Mouse (Mus musculus) ovary, postnatal 36 days (tissue): ENCODE measurements around the gene Usp39.
A peak's percentile ranks its signal among the peaks of the same experiment; 100 is the strongest.

Experiments
- DNase-seq: peaks from one replicate; pipeline ENCODE4 v3.0.0; 2022; ENCODE audit warnings: low spot score, mixed read lengths

Gene Usp39

DNA sequence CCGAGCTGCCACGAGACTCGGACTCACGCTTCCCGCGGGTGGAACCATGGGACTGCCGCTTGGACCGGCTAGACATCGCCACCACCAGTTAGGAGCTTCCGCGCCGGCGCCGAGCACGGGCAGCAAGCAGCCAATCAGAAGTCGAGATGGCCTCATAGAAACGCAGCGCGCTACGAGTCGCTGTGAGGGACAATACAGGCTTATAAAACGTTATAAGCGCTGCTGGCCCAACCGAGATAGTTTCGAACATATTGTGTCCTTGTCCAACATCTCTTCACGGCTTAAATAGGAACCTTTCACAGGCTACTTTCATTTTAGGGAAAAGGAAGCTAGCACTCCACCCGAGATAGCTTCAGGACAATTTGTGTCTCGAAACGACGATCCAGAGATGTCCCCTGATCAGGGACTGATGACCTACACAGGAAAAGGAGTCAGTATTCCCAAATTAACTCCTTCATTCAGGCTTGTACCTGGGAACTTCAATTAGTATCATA lies at the start of gene Usp39:
Gene Usp39, minus strand, starts transcription at position 111 of the 494 bp plus-strand sequence.
- peak; percentile 88 for DNase-seq

GRCm38 (mm10) chr6:72392341-72392740 lies 47.4 kb upstream of the Usp39 start:
- no peak for DNase-seq

DNA sequence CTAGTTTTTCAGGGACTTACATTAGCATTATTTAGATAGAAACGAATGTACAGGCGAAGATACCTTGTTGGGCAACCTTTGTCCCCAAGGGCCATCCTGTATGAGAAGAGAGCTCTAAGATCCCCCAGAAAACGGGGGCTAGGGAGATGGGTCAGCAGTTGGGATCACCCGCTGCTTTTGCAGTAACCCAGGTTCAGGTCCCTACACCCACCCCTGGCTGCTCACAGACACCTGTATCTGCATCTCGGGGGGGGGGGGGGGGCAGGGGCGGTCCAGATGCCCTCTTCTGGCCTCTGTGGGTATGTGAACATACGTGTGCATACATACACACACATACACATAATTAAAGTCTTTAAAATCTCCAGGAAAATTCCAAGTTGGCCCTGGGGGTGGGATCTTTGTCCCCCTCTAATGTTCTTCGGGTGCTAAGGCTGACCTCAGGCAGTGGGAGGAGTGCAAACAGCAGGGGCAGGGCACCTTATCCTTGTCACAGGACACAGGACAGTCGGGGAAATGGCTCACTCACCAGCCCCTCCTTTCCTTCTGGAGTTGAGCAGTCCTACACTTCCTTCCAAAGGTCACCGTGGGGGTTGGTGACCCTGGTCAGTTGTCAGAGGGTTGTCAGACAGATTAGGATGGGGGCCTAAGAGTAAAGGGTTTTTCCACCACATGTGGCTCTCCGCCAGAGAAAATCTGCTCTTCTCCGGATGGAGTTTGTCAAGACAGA lies 46.0 kb upstream of the Usp39 start:
- DNase-seq = peak; percentile 43

DNA sequence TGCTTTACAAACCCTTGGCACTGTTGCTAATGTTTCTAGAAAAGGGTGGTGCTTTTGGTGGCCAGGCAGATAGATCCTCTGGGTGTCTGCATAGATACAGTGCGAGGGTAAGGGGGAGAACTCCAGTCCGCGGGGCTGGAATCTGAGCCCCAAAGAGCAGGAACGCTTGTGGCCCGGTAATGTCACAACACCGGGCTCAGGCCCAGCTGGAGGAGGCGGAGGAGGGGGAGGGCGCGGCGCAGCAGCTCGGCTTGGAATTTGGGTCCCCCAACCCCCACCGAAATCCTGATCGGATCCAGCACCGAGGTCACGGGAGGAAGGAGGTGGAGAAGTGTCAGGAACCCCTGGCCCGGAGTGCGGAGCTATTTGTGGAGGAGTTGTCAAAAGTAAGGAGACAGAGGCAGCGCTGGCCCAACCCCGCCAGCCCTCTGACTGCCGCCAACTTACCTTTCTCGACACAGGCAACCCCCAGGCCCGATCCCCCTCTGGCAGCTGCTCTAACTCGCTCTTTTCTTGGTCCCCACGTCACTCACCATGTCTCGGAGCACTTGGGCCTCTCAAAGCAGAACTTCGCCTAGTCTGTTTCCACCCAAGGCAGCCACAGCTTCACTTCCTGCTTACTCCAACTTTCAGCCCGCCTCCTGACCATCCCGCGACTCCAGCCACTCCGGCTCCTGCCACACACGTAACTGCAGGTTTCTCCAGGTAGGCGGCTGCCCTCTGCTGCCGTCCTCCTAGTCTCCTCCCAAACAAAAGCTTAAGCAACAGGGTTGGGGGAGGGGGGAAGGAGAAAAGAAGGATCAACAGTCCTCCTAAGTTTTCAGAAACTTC lies 45.2 kb upstream of the Usp39 start, which contains the start of gene Vamp8:
Gene Vamp8, minus strand, starts transcription at position 763 of the 831 bp plus-strand sequence.
- DNase-seq = peak; percentile 82

DNA sequence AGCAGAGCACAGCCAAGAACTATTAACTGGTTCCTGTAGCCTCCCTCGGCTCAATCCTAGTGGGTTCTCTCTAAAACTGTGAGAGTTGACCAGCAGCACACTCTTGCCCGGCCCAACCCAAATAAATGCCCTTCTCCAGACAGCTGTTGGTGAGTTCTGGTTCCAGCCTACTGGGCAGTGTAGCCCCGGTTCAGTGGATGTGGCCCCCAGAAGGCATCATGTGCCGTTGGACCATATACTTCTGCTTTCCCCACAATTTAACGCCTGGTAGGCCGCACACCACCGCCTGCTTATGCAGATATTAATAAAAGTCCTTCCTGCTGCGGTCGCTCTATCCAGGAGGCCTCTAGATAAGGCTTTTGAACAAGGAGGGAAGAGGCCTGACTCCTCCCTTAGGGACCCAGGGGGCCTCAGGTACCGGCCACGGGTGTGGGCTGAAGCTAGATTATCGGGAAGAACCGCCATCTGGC lies 44.5 kb upstream of the Usp39 start:
- no peak for DNase-seq

DNA sequence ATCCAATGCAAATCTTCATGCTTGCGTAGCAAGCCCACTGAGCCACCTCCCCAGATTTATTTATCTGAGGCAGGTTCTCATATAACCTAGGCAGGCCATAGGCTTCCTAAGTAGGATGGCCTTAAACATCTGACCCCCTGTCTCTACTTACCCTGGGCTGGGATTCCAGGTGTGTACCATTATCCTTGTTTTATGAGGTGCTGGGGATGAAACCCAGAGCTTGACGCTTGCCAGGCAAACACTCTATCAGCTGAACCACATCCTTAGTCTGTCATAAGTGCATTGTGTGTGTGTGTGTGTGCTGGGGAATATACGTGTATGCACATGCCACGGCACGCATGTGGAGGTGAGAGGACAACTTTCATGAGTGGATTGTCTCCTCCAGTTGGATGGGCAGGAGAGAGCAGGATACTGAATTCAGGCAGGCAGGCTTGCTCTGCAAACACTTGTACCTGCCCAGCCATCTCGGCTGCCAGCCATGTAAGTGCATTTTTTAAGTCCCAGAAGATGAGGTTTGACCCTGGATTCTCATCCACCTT lies 43.9 kb upstream of the Usp39 start:
- no peak for DNase-seq

DNA sequence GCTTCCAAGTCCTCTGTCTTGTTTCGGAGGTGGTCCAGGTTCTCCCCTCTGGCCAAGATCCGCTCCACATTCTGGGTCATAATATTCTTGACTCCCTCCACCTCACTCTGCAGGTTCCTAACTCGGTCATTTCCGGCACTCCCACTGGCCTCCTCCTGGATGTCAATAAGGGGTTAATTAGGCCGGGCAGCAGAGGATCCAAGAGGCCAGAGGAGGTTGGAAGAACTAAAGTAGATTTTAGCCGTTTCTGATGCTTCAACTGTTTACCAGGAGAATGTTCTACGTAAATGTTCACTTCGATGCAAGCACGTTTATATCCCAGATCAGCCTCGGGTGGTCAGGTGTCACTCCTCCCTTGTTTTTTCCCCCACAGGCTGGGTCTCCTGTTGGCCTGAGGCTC lies 43.3 kb upstream of the Usp39 start:
- no peak for DNase-seq

DNA sequence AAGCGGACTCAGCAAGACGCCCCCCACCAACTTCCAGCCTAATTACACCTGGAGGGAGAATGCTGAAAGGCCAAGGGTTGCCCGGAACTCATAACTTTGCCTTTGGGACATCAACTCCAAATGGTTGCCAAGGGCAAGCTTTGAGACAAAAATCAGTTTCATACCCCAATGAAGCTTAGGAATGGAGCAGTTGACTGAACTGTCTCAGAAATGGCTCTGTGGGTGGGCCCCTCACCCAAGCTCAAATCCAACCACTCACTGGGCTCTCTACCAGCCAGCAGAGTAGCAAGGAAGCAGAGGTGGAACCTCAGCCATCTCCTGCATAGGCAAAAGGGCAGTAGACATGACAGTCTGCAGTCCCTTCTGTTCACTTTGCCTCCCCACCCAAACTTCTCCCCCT lies 42.8 kb upstream of the Usp39 start:
- no peak for DNase-seq

DNA sequence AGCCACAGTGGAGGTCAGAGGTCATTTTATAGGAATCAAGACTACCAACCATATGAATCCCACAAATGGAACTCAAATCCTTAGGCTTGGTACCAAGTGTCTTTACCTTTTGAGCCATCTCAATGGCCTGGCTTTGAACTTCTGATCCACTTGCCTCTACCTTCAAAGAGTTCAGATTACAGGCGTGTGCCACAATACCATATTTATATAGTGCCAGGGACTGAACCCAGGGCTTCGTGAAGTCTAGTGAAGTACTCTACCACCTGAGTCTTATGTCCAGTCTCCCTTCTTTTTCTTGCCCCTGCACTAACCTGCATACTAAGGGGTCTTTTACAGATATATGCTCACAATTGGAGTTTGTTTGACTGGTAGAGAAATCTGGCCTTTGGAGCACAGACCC lies 41.6 kb upstream of the Usp39 start:
- no peak for DNase-seq

GRCm38 (mm10) chr6:72385258-72385657 lies 40.3 kb upstream of the Usp39 start:
- no peak for DNase-seq

- no peak for DNase-seq
Observed at GRCm38 (mm10) chr6:72383952-72384351, 39.0 kb upstream of the Usp39 start.

GRCm38 (mm10) chr6:72383142-72383820 lies 38.3 kb upstream of the Usp39 start:
- DNase-seq = no peak

- DNase-seq = no peak
Observed at GRCm38 (mm10) chr6:72382494-72382893, 37.5 kb upstream of the Usp39 start.

DNA sequence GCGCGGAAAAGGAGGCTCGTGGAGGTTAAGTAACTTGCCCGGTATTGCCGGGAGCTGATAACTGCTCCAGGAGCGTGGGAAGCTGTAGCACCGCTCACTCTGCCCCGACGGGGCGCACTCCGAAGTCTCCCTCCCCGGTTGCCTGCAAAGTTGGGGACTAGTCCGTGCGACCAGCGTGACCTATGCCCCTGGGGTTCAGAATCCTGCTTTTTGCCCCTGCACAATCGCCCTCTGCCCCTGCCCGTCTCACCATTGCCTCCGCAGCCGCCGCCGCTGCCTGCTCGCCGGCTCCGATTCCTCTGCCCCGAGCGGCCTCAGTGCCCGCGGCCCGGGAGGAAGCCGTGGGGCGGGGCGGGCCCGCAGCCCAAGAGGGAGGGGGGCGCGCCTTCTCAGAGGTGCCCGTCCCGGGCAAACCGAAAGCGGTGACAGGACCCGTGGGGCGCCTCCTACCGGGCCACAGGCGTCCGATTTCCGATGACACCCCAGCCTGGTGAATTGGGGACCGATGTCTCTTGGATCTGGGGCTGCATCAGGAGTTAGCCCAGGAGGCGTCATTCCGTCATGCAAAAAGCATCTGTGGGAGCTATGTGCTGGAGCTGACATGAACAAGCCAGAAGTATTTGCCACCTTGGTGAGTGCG lies 35.3 kb upstream of the Usp39 start, which contains the start of gene Vamp5:
Gene Vamp5, minus strand, starts transcription at position 338 of the 640 bp plus-strand sequence.
- DNase-seq = peak; percentile 84

DNA sequence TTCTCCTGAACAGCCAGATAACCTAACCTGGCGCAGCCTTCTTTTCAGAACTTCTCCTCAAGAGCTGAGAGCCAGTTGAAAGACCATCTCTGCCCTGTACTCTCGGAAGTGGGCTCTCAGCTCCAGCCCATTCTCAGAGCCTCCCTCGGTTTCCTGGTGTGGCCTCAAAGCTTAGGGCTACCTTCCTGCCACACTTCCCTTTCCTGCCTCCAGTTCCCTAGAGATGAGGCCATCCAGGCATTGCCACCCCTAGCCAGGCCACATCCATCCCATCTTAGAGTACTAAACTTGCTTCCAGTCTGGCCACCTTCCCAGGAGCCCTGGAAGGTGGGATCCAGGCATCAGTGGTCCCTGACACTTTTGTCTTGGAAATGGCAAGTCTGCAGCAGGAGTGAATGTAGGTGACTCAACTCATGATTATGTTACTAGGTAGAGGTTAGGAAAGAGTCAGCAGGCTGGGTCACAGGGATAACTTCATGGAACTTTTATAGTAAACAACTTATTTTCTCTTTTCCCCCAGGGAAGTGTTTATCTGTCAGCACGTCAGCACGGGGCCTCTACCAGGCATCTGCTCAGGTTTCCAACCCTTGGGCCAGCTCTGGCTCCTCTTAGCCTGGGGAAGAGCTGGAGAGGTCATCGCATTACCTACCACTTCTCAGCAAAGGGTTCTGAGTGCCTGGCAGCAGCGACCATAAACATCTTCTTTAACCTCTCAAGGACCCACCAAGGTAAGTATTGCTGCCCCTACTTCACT lies 34.6 kb upstream of the Usp39 start:
- no peak for DNase-seq

DNA sequence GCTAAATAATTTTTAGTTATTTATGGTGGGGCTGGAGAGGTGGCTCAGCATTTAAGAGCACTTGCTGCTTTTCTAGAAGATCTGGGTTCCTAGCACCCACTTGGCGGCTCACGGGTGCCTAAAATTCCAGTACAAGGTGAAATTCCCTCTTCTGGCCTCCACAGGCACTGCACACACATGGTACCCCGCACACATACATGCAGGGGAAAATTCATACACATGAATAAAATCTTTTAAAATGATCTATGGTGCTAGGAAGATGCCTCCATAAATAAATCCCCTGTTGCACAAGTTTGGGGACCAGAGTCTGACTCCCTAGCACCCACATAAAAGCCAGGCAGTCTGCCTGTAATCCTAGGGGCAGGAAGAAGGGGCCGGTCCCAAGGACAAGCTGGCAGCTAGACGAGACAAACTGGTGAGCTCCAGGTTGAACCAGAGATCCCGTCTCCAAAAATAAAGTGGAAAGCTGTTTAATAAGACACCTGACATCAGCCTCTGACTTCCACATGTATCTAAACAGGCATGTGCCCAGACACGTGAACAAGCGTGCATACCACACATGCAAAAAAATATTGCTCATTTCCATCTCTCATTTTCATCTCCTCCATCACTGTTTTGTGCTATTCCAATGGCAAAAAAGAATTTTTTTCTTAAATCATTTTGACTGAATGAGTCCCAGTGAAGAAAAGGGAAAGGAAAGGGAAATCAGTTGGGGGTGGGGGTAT lies 33.7 kb upstream of the Usp39 start:
- DNase-seq = no peak

DNA sequence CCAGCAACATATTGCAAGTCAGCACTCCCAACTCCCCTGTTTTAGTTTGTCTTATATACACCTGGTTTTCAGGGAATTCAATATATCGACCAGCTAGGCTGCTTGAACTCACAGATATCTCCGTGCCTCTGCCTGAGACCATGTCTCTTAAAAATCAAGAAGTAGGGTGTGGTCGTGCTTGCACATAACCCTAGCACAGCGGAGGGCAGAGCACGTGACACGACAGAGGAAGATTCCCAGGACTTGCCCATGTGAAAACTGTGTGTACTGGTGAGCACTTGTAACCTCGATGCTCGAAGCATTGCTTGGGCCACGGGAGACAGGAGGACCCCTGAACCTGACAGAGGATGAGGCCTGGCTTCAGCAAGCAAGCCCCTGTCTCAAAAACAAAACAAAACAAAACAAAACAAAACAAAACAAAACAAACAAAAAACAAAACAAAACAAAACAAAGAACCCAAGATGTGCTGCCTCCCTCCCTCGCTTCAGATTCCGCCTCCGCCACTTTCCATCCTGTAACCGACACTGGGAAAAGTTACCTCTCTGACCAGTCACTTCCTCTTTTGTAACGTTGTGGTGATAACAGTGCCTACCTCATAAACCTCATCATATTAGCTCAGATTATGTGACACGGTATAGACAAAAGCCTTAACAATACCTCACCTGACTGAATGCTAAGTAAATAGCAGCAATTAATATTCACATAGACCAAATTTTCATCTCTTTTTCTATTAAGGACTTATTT lies 30.0 kb upstream of the Usp39 start:
- no peak for DNase-seq

DNA sequence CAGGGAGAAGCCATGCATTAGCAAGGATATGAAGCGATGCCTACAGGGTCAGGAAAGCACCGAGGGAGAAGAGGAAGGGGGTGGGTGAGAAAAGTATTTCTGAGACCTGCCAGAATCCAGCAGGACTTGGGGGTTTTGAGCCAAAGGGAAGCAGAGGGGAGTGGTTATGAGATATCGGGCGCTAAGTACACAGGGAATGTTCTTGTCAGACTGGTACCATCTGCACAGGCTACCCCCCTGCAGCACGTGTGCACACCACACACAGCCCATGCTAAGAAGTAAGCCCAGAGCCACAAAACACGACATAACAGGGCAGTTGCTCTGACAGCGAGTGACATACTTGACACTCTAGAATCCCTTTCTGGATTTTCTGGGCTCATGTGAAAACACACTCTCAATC lies 29.2 kb upstream of the Usp39 start:
- no peak for DNase-seq

DNA sequence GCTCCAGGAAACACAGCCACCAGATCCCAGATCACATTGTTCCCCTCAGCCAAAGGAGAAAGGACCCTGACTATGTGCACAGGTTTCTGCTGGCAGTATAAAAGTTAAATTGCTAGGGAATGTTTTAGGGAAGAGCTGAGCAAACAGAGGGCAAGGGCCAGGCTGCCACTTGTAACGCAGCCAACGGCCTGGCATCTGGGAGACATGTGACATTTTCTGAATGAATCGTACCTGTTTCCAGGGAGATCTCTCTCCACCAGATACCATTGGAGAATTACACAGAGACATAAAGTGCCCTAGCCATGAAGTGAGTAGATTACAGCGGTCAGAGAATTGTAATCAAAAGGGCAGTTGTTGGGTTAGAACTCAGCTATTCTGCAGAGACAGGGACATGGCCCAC lies 28.2 kb upstream of the Usp39 start:
- DNase-seq = no peak
